Mouse (Mus musculus) neural tube, embryonic 10.5 days (tissue): ENCODE data around the gene Tssk1.

Experiments
- DNase-seq: peaks from one replicate; pipeline ENCODE4 v3.0.0-alpha.2; 2017; ENCODE audit warnings: low spot score; ENCODE audit errors: extremely low spot score

Tssk1 gene

DNA sequence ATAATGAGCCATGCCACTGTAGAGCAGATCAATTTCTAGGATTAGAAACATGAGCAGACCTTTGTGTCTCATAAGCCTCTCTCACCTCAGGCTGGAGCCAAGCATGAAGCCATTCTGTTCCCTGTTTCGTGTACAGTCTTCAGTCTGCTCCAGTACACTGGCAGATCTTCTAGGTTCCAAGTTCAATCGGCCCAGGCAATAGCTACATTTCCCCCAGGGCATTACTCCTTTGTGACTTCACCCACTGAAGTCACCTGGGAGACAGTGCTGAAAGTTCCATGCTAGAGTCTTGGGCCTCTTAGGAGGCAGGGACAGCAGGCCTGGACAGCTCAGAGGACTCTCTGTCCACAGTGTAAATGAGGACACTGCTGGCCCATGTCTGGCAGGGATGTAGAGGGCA is at the start of gene Tssk1:
Gene Tssk1, plus strand, starts transcription at position 301 of the 400 bp plus-strand sequence.
- no peak for DNase-seq

DNA sequence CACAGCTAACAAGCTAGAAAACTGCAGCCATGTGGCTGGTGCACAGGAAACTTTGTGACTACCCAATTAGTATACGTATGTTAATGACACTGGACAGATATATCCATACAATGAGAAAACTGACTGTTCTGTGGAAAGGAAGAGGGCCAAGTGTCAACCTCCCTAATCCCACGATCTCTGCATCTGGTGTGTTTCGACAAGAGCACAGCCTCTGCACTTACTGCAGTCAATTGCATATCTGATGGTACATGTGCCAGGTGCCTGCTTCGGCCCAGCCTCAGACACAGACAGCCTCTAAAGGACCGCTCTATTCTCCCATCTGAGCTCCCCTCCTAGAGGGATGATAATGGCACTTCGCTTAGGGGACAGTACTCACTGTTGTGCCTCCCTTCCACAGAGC is 45.6 kb upstream of the Tssk1 start:
- DNase-seq, result no peak

DNA sequence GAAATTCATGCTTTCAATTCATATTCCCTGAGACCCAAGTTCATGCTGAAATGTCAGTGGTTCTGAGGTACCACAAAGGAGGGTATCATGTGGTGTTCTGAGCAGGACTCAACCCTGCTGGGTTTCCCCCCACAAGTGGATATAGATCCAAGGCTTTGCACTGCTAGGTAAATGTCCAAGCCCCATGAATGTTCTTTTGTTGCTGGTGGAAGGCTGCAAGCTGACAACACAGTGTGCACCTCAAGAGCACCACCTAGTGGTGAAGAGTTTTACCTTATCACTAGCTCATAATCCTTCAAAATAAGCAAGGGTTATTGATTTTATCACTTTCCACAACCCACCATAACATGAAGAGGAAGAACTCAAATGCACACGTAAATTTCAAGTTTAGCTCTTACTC is 45.1 kb upstream of the Tssk1 start:
- DNase-seq, result no peak

DNA sequence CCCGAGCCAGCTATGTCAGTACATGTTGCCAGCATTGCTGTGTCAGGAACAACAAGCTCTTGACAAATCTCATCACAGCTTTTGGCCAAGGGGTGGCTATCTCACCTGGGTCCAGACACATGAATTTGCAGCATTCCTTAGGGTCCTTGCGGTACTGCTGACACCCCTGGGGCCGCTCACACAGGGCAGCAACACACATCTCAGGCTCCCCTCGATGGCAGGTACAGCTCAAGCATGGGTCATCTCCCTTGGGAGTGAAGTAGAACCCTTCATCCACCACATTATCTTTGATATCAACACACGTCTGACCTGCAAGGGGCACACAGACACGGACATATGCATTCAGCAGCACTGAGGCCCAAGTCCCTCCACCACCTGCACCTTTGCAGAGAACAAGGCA is 44.5 kb upstream of the Tssk1 start:
- no peak for DNase-seq

DNA sequence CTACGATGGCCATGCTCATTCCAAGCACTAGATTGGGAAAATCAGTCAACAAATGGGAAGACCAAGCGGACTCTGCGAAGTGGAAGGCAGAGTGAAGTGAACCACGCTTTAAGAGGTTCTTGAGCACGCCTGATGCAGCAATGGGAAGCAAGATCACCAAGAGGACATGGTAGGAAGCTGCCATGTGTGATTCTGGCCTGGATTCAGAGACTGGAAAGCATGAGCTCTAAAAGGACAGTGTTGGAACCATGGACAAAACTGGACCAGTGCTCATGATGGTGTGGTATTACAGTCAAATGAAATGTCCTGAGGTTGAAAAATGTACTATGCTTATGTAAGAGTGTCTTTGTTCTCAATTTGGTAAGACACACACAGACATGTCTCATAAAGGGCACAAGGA is 42.7 kb upstream of the Tssk1 start:
- no peak for DNase-seq

DNA sequence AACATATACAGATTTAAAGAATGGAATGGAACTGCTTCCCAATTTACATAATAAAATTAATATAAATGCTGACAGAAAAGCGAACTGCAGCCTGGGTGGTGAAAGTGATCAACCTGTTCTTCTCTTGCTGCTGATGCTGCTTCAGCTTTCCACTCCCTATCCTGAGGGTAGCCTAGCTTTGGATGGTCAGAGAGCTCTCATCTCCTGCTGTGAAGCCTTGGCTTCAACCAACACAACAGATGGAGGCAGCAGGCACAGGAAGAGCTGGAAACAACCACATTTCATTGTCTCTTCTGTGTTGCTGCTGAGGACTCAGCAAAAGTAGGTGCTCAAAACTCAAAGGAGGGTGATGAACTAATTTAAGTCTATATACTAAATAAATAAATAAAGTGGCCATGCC is 42.2 kb upstream of the Tssk1 start:
- no peak for DNase-seq

DNA sequence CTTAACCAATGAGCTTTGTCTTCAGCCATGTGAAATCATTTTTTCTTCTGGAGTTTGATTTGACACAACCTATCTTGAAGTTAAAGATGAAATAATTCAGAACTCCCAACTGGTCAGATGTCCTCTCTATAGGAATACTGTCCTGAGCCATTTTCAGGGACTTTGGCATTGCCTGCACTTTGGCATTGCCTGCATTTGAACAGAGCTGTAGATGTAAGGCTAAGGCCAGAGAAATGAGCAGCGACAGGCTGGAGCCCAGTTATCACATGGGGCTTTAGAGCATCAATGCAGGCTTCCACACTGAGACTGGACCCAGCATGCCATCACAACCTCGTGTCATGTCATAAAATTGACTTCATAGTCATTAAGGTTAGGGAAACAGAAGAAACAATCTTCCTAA is 40.8 kb upstream of the Tssk1 start:
- no peak for DNase-seq

DNA sequence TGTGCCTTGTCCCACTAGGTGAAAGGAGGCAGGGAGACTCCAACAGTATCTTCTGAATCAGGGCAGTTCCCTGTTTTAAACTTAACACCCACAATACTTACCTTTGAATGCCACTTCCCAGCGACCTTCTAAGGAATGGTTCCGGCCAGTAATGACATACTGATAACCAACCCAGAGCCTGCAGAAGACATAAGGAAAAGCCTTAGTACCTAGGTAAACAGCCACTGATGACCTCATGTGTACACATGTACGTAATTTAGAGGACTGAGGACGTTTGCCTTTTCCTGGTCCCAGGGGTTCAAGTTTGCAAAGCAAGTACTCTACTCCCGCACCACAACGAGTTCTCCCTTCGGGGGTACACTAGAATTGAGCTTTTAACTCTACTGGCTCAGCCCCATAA is 36.9 kb upstream of the Tssk1 start:
- no peak for DNase-seq

DNA sequence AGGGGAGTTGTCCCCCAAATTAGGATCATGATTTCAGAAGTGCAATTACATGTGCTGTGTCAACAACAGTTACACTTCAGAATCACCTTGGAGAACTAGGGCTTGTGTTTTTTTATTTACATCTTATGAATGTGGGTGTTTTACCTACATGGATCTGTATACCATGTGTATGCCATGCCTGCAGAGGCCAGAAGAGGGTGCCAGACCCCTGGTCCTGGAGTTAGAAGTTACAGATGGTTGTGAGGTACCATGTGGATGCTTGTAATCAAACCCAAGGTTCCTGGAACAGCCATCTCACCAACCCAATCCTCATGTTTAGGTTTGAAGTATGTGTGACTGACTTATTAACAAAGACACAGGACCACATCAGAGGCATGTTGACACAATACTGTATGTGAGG is 35.4 kb upstream of the Tssk1 start:
- DNase-seq, result no peak

DNA sequence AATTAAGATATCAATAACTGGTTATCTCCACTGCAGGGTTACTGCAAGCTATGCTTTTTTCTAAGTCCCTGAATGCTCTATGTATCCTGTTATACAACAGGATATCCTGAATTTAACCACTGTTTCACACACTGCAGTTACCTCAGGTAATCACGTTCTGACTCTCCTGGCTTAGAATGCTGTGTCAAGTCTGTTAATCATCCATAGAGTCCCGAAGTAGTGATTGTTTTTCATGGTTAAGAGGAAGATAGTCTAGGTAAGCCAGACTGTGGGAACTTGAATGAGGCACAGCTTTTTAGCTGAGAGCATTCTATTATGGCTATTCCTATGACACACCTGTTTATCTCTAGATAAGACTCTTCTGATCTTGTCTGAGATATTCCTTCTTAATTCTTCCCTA is 28.7 kb upstream of the Tssk1 start:
- DNase-seq, result no peak

DNA sequence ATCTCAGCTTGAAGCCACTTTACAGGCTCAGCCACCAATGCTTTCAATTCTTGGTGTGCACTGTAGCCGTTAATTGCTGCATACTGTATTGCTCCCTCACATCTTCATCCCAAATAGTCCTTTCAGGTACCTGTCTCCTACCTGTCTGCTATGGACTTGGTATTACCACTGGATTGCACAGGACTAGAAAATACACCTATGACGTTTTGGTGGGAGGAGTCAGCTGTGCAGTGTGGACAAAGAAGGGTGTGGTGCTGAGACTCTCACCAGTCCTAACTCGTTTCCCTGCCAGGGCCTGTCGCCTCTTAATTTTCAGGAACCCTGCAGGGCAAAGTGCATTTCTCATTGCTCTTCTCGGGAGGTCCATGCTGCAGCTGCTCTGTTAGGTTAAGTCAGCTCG is 28.3 kb upstream of the Tssk1 start:
- DNase-seq, result no peak

DNA sequence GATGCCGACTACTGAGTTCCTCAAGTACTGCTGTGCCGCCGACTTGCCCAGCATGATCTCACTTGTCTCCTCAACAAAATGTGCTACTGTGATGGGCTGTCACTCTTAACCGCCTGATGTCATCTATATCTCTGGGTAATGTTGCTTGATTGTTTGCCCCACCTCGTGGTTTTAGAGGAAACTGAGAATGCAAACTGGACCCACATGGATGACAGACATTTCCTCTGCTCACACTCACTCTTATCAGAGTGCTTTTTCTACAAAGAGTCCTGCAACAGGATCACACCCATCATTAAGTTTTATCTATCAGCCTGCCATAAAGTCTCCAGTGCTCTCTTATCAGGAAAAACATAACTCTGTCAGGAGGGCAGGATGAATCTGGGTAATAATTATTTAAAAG is 22.8 kb upstream of the Tssk1 start:
- no peak for DNase-seq

DNA sequence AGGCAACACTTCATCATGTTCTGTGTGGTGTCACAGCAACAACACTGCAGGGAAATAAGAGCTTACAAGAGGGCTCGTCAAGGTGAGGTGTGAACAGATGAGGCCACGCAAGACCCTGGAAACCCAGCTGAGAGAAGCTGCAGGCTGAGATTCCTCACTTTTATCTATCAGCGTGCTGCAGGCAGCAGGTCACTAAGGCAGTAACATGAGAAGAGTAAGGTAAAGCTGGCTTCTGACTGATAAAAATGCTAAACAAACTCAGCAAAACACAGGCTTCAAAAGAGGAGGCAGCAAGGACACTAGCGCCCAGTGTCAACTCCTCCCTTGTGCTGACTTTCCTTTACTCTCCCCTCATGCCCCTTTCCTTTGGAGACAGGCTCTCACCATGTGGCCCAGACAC is 21.0 kb upstream of the Tssk1 start:
- no peak for DNase-seq

DNA sequence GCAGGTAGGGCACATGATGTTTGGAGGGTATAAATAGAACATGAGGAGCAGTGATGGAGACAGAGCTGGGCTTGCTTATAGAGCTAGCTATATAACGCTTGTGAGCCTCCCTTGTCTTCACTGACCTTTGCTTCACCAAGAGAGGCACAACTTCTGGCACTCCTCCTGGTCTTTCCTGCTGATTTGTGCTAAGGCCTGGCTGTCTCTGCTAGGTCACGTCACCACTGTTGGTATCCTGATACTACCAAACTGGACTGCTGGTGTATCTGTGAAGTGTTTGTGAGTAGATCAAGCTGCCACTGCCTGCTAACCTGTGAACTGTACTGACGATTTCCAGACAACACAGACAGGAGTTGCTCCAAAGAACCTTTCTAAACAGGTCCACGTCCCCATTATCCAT is 18.8 kb upstream of the Tssk1 start:
- DNase-seq, result no peak

DNA sequence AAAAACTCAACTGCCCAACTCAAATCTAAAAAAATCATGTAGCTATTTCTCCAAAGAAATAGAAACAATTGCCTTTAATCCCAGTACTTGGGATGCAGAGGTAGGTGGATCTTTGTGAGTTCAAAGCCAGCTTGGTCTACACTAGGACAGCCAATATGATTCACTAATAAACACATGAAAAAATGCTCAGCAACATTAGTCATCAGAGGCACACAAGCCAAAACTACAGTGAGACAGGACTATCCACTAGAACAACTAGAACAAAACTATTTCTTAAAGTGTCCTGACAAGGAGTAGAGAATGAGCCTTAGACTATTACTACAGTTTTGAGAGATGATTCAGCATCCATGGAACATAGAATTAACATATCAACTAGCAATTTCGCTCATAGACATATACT is 17.9 kb upstream of the Tssk1 start:
- DNase-seq, result no peak

DNA sequence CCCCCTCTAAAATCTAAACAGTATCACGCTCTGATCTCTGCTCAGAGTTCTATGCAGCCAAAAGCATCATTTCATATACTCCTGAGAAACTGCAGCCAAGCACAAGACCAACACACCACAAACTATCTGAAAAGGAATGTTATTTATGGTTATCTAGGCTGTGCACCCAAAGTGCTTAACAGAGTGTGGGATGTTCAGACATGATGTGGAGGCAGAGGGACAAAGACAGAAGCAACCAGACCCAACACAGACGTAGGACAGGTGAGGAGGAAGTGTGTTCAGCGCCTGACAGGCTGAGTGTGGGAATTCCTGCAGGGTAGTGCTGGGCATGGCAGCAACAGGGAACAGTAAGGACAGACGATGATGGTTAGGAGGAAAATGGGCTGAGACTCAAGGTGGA is 14.5 kb upstream of the Tssk1 start:
- no peak for DNase-seq

DNA sequence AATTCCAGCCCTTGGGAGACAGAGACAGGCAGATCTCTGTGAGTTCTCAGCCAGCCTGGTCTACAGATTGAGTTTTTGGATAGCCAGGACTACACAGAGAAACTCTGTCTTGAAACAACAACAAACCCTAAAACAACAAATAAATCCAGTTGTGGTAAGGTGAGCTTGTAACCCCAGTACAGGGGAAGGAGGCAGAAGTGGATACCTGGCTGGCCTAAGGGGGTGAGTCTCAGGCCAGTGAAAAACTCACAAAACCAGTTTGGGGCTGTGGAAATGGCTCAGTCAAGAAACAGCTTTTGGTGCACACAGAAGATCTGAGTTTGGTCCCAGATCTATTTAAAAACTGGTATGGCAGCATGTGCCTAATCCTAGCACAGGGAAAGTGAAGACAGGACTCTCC is 11.8 kb upstream of the Tssk1 start:
- DNase-seq, result no peak

DNA sequence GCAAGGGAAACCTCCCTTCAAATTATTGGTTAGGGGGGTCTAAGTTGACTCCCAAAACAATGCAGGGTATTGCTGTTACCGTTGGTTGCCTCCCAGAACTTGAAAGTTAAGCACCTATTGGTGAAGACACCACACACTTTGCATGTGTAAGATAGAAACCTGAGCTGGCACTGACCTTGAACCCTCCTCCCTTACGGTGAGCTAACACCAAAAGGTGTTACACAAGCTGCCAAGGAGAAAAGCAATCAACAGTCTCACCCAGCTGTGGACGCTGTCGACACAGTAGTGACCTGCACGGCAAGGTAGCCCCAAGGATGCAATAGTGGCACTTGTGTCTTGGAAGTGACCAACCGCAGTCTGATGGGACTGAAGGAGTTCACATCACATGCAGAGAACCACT is 9.9 kb upstream of the Tssk1 start:
- no peak for DNase-seq

DNA sequence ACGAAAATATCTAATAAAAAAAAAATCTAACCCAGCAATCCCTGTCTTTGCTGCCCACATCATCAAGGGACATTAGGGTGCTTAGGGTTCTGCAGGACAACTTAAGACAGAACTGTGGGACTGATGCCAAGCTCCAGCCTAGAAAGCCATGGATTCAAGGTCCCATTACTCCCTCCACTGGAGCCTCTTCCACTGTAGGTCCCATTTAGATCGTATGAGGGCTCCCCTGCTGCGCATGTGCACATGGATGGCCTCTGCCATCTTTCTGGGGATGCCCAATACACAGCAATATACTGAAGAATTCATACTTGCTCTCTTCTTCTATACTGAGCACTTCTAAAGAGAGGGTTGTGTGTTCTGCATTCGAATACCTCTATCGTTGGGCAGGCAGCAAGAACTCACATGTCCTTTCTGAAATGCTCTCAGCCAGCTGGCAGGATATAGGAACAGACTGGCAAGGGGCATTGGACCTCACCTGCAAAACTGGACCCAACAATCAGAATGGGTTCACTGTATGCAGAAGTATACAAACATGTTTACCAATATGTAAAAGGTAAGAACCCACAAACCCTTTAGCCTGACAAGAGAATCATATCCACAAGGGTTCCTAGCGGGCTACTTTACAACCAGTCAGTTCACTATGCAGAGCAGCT is 4.2 kb upstream of the Tssk1 start:
- DNase-seq, result no peak

DNA sequence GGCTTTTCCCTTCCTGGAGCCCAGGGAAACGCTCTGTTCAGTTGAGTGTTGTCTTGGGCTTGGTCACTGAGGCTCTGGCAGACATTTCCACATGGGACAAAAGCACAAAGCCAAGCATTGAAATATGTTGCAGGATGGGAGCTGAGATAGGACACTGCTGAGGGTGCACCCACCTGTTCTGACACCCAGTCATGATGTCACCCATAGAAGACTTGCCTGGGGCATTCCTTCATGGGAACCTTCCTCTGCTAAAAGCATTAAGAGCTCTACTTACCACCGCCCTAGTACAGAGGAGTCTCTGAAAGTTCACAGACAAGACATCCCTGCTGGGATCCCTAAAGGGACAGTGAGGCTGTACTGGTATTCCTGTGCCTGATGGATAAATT is 3.7 kb upstream of the Tssk1 start:
- no peak for DNase-seq

DNA sequence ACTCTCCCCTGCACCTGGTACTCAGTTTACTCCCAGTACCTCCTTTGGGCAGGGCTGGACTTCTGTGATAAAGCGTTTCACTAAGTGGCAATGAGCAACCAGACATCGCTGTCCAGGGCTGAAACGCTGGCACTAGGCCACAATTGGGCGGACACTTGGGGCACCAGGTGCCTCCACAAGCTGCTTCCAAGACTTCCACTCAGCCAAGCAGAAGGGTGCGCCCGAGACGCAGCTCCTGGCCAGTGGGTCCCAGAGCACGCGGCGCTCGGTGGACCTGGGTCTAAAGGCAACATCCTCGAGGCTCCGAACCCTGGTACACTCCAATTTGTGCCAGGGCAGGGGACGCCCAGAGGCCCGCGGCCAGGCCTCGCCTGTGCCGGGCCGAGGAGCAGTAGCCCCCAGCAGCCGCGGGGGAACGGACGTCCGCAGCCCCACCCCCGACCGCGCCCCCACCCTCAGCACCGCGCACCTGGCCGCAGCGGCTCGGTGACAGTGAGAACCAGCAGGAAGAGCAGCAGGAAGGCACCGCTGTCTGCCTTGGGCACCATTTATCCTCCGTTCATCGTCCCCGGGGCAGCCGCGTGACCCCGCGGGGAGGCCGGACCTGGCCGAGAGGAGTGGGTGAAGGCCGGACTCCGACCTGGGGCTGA is 3.0 kb upstream of the Tssk1 start:
- no peak for DNase-seq

DNA sequence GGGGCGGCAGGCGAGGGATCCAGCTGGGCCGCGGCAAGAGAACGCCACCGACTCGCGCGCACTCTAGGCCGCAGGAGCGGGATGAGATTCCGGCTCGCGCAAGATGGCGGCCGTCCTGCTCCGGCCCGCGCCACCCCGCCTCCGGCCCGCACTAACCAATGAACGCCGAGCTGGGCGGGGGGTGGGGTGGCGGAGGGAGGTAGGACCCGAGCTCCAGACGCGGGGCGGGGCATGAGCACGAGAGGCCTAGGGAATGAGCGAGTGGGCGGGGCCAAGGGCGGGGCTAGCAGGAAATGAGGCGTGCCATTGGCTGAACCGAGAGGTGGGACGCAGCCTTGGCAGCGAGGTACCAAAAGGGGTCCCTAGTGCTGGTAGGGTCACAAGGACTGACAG is 2.5 kb upstream of the Tssk1 start, which contains the start of gene Gm20518:
Gene Gm20518, minus strand, starts transcription at position 105 of the 393 bp plus-strand sequence.
- peak; percentile 99 for DNase-seq

DNA sequence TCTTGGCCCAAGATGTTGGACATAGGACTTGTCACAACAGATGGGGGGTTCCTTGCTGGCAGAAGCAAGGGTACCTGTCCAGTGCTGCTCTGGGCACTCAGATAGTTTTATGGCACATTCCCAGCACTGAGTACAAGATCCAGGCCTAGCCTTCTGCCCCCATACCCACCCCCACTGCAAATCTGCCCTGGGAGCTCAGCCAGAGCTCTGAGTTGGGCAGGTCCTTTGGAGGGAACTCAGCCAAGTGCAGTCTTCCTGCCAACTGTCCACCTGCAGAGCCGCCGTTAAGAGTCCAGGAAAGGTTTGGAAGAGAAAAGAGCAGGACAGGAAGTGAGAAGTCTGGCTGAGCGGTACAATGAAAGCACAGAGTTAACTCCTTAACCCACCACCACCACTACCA is 1.4 kb upstream of the Tssk1 start:
- no peak for DNase-seq

DNA sequence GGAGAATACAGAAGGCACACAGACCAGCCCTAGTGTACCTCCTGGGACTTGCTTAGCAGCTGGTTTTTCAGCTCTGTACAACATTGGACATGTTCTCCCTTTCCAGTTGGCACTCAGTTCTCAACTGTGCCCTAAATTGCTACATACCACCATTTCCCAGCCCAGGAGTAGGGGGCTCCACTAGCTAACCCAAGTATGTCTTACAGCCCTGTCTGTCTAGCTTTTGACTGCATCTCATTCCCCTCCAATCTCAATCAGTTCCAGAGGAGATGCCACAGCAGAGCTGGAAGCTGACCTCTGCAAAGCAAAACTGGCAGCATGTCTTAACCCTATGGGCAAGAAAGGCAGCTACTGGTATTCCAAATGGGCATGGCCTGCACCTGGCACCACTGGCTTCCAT is 2.1 kb downstream of the Tssk1 start:
- DNase-seq, result no peak
